Mouse (Mus musculus): ENCODE measurements around the gene Zfp821.

DNA sequence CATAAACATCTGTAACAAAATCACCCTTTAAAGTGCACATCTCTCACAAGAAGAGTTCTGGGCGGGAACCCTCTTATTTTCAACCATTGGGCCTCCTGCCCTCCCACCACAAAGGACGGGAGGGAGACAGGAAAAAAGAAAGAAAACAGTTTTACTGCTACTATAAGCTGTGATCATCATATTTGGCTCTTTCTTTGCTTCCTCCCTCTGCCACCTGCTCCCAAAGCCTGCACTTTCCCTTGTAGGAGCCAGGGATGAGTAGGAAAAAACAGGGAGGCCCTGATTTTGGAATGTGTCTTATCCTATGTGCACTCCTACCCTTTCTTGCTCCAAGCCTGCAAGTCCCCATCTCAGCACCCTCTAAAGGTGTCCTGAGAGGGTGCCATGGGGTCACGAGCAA is 25.7 kb downstream of the Zfp821 start:
- no peak for TF ChIP-seq CTCF (IDR thresholded peaks at IDR 0.05; ENCODE audit: control insufficient read depth, insufficient read depth, insufficient replicate concordance, low read depth, low read length)
- no peak for TF ChIP-seq POLR2A (IDR thresholded peaks at IDR 0.05; ENCODE audit: control insufficient read depth, low read depth, low read length)

Data from testis, adult 2 months (tissue).